Mouse (Mus musculus) embryonic facial prominence, embryonic 11.5 days (tissue): Measurements from ENCODE around the gene Chst14. TPM values are rescaled to one million over a fixed set of nuclear protein-coding genes. Genes with fewer than 3 reads are reported as not detected.
A peak's percentile ranks its signal among the peaks of the same experiment; 100 is the strongest.

Experiments used
- ATAC-seq: fragments of 200-750 bp; cut with Nextera tagmentation; replicated peaks from 2 replicates; pipeline ENCODE4 v1.8.0; 2017; ENCODE audit warnings: low read depth; ENCODE audit not compliant: insufficient number of reproducible peaks, low FRiP score, low TSS enrichment
- DNase-seq: peaks from one replicate; pipeline ENCODE4 v3.0.0-alpha.2; 2015; ENCODE audit warnings: low spot score
- H3K27ac ChIP-seq: fragments of 300-500 bp; sonication (generic); replicated peaks from 2 replicates; pipeline ENCODE4 v1.5.1; 2014; ENCODE audit warnings: mild to moderate bottlenecking, low read depth, low read length, control low read depth
- H3K27me3 ChIP-seq: fragments of 300-500 bp; sonication (generic); 2 replicates; pipeline ENCODE4 v1.6.1; 2014; ENCODE audit warnings: mild to moderate bottlenecking, low read length, moderate library complexity, mixed read lengths; ENCODE audit not compliant: control insufficient read depth, insufficient read depth
- H3K36me3 ChIP-seq: fragments of 300-500 bp; sonication (generic); replicated peaks from 2 replicates; pipeline ENCODE4 v1.6.1; 2014; ENCODE audit warnings: low read depth, mild to moderate bottlenecking, low read length, moderate library complexity, mixed read lengths; ENCODE audit not compliant: control insufficient read depth, insufficient read depth
- H3K4me1 ChIP-seq: fragments of 300-500 bp; sonication (generic); 2 replicates; pipeline ENCODE4 v1.6.1; 2014; ENCODE audit warnings: low read length, mixed read lengths; ENCODE audit not compliant: control insufficient read depth, insufficient read depth
- H3K4me2 ChIP-seq: fragments of 300-500 bp; sonication (generic); 2 replicates; pipeline ENCODE4 v1.6.1; 2014; ENCODE audit warnings: low read depth, mild to moderate bottlenecking, control low read depth, low read length, moderate library complexity
- H3K4me3 ChIP-seq: fragments of 300-500 bp; sonication (generic); 2 replicates; pipeline ENCODE4 v1.5.1; 2014; ENCODE audit warnings: low read depth, low read length, control low read depth
- H3K9ac ChIP-seq: fragments of 300-500 bp; sonication (generic); replicated peaks from 2 replicates; pipeline ENCODE4 v1.6.1; 2014; ENCODE audit warnings: mild to moderate bottlenecking, control low read depth, low read length
- H3K9me3 ChIP-seq: fragments of 300-500 bp; sonication (generic); replicated peaks from 2 replicates; pipeline ENCODE4 v1.6.1; 2016; ENCODE audit warnings: mild to moderate bottlenecking, low read length, inconsistent platforms, mixed read lengths; ENCODE audit not compliant: control insufficient read depth
- WGBS: fragments of 180-500 bp; shearing (Covaris S2); extraction: QIAGEN DNeasy Blood & Tissue Kit; methylation state at CpG from one replicate; pipeline ENCODE4 v1.1.7; 2014; 5-methylcytosine and 5-hydroxymethylcytosine counted together
- polyA plus RNA-seq: library from polyadenylated mRNA; unstranded; fragments of >200 nt; fragmentation: Nextera tagmentation; extraction: Ambion mirVana; gene quantifications from 2 replicates; pipeline ENCODE4 v1.2.1, GENCODE M21; 2014

Gene Chst14
- polyA plus RNA-seq = 31.8 and 32.0 TPM in 2 replicates

GRCm38 (mm10) chr2:118926361-118926997, at the start of gene Chst14:
Chst14 (plus strand) TSS chr2:118926496.
- DNase-seq (peak; percentile 88), ATAC-seq (peak; percentile 87)
- WGBS = under 1% methylated on average over 44 of the region's 47 CpGs
- Histone ChIP-seq H3K36me3 (no peaks in the 10 kb centered on the region), H3K4me1 (peaks cover 4% of the 10 kb centered on the region), H3K9me3 (no peaks in the 10 kb centered on the region), H3K9ac (peak within 1 kb of the TSS; percentile 73), H3K4me3 (peak within 1 kb of the TSS; percentile 68), H3K27me3 (no peaks in the 10 kb centered on the region), H3K27ac (peak within 1 kb of the TSS; percentile 9; the same call in 1 of the 2 replicates), H3K4me2 (peak within 1 kb of the TSS; percentile 88)

- no peak overlapping the region for H3K9ac ChIP-seq
- no peak for ATAC-seq
- no peaks in the 10 kb centered on the region for H3K4me1 ChIP-seq
- H3K27me3 ChIP-seq = no peaks in the 10 kb centered on the region
- no peak overlapping the region for H3K27ac ChIP-seq
- no peak overlapping the region for H3K4me3 ChIP-seq
- H3K4me2 ChIP-seq = no peak overlapping the region
- H3K9me3 ChIP-seq = no peaks in the 10 kb centered on the region
- H3K36me3 ChIP-seq = no peaks in the 10 kb centered on the region; the same call in 1 of the 2 replicates
- no peak for DNase-seq
- WGBS = 85% methylated on average over 4 of the region's 4 CpGs
Observed at GRCm38 (mm10) chr2:118881019-118881418, 45.3 kb upstream of the Chst14 start.

- H3K4me1 ChIP-seq = no peaks in the 10 kb centered on the region
- no peak overlapping the region for H3K27ac ChIP-seq
- H3K9ac ChIP-seq = no peak overlapping the region
- no peak overlapping the region for H3K4me3 ChIP-seq
- H3K9me3 ChIP-seq = no peaks in the 10 kb centered on the region
- H3K4me2 ChIP-seq = no peak overlapping the region
- DNase-seq (no peak), ATAC-seq (no peak)
- no peaks in the 10 kb centered on the region for H3K27me3 ChIP-seq
- 87% methylated on average over 5 of the region's 5 CpGs for WGBS
- H3K36me3 ChIP-seq = no peaks in the 10 kb centered on the region; the same call in 1 of the 2 replicates
Observed at GRCm38 (mm10) chr2:118881956-118882355, 44.3 kb upstream of the Chst14 start.

- ATAC-seq (peak; percentile 77), DNase-seq (peak; percentile 86)
- Histone ChIP-seq H3K36me3 (no peaks in the 10 kb centered on the region), H3K4me2 (peak overlapping the region; percentile 82), H3K4me1 (no peaks in the 10 kb centered on the region), H3K9ac (peak overlapping the region; percentile 67), H3K27ac (no peak overlapping the region), H3K9me3 (no peaks in the 10 kb centered on the region), H3K4me3 (peak overlapping the region; percentile 33), H3K27me3 (no peaks in the 10 kb centered on the region)
- 2% methylated on average over 32 of the region's 32 CpGs for WGBS
Observed at GRCm38 (mm10) chr2:118882840-118883679, 43.2 kb upstream of the Chst14 start.

- Histone ChIP-seq H3K4me1 (no peaks in the 10 kb centered on the region), H3K27ac (no peak overlapping the region), H3K9ac (no peak overlapping the region), H3K9me3 (no peaks in the 10 kb centered on the region), H3K27me3 (no peaks in the 10 kb centered on the region), H3K4me3 (no peak overlapping the region), H3K4me2 (no peak overlapping the region), H3K36me3 (no peaks in the 10 kb centered on the region)
- 72% methylated on average over 13 of the region's 13 CpGs for WGBS
- ATAC-seq = no peak
- DNase-seq = no peak
Observed at GRCm38 (mm10) chr2:118887440-118887839, 38.9 kb upstream of the Chst14 start.

GRCm38 (mm10) chr2:118887845-118888548, 38.3 kb upstream of the Chst14 start:
- ATAC-seq (no peak), DNase-seq (no peak)
- no peak overlapping the region for H3K27ac ChIP-seq
- H3K27me3 ChIP-seq = no peaks in the 10 kb centered on the region
- H3K36me3 ChIP-seq = no peaks in the 10 kb centered on the region
- WGBS = 33% methylated on average over 14 of the region's 14 CpGs
- no peak overlapping the region for H3K4me3 ChIP-seq
- no peaks in the 10 kb centered on the region for H3K4me1 ChIP-seq
- no peak overlapping the region for H3K4me2 ChIP-seq
- no peak overlapping the region for H3K9ac ChIP-seq
- no peaks in the 10 kb centered on the region for H3K9me3 ChIP-seq

- ATAC-seq (no peak), DNase-seq (no peak)
- H3K9me3 ChIP-seq = no peaks in the 10 kb centered on the region
- H3K4me2 ChIP-seq = no peak overlapping the region
- WGBS = 89% methylated on average over 4 of the region's 4 CpGs
- peaks cover 20% of the 10 kb centered on the region for H3K27me3 ChIP-seq
- no peak overlapping the region for H3K27ac ChIP-seq
- no peak overlapping the region for H3K9ac ChIP-seq
- H3K4me3 ChIP-seq = no peak overlapping the region
- peaks cover under 1% of the 10 kb centered on the region; the same call in 1 of the 2 replicates for H3K4me1 ChIP-seq
- H3K36me3 ChIP-seq = no peaks in the 10 kb centered on the region
Observed at GRCm38 (mm10) chr2:118891173-118891572, 35.1 kb upstream of the Chst14 start.
